Mouse (Mus musculus) ES-E14 (cell line): ENCODE measurements around the gene Rundc1. TPM values are rescaled to one million over a fixed set of nuclear protein-coding genes. Genes with fewer than 3 reads are reported as not detected.
"Not testable (repeated sequence)": the region's sequence is repeated elsewhere in the genome, so short reads cannot be mapped to it uniquely, and the experiment has no call there.

Source experiments
- DNase-seq: peaks from one replicate; pipeline ENCODE4 v3.0.0-alpha.2; 2013; ENCODE audit warnings: low read depth, low spot score
- H3K27ac ChIP-seq: 2 replicates; pipeline ENCODE4 v1.5.1; 2012; ENCODE audit warnings: low read depth, mild to moderate bottlenecking, low read length, moderate library complexity, mixed read lengths; ENCODE audit not compliant: poor library complexity, insufficient read depth, severe bottlenecking
- H3K36me3 ChIP-seq: 2 replicates; pipeline ENCODE4 v1.6.1; 2012; ENCODE audit warnings: mild to moderate bottlenecking, low read length, moderate library complexity, mixed read lengths; ENCODE audit not compliant: control insufficient read depth, poor library complexity, insufficient read depth, severe bottlenecking
- H3K4me1 ChIP-seq, 2 experiments: fragments of 150-350 bp in 1 of 2; sonication (generic) in 1 of 2; 2 replicates each; pipeline ENCODE4 v1.6.1; 2012; ENCODE audit warnings: low read length in 2 of 2, mild to moderate bottlenecking in 1 of 2, mixed read lengths in 1 of 2; ENCODE audit not compliant: control insufficient read depth in 2 of 2, insufficient read depth in 2 of 2, poor library complexity in 1 of 2
- H3K4me3 ChIP-seq, 2 experiments: fragments of 150-350 bp in 1 of 2; sonication (generic) in 1 of 2; 2 replicates each; pipeline ENCODE4 v1.5.1; 2012; ENCODE audit warnings: low read length in 2 of 2, low read depth in 1 of 2, mild to moderate bottlenecking in 1 of 2, mixed read lengths in 1 of 2; ENCODE audit not compliant: insufficient read depth in 1 of 2, poor library complexity in 1 of 2, severe bottlenecking in 1 of 2
- H3K9ac ChIP-seq: 2 replicates; pipeline ENCODE4 v1.6.1; 2012; ENCODE audit warnings: low read depth, mild to moderate bottlenecking, low read length, mixed read lengths; ENCODE audit not compliant: poor library complexity, insufficient read depth, severe bottlenecking
- H3K9me3 ChIP-seq: fragments of 150-350 bp; sonication (generic); 2 replicates; pipeline ENCODE4 v1.6.1; 2012; ENCODE audit warnings: low read depth, mild to moderate bottlenecking, low read length; ENCODE audit not compliant: control insufficient read depth, insufficient read depth
- CHD2 ChIP-seq: IDR thresholded peaks from 2 replicates; pipeline ENCODE4 v1.6.1; 2014; ENCODE audit warnings: mild to moderate bottlenecking, low read depth, low read length, inconsistent platforms
- HCFC1 ChIP-seq: IDR thresholded peaks from 2 replicates; pipeline ENCODE4 v1.6.1; 2012; ENCODE audit warnings: low read length, inconsistent platforms, borderline replicate concordance; ENCODE audit not compliant: insufficient read depth
- MAFK ChIP-seq: IDR thresholded peaks from 2 replicates; pipeline ENCODE4 v1.6.1; 2014; ENCODE audit warnings: mild to moderate bottlenecking, low read depth, low read length, inconsistent platforms; ENCODE audit not compliant: insufficient read depth
- ZC3H11A ChIP-seq: IDR thresholded peaks from 2 replicates; pipeline ENCODE4 v1.6.1; 2012; ENCODE audit warnings: low read depth, mild to moderate bottlenecking, inconsistent platforms, low read length, borderline replicate concordance
- ZNF384 ChIP-seq: IDR thresholded peaks from 2 replicates; pipeline ENCODE4 v1.6.1; 2012; ENCODE audit warnings: low read depth, low read length, inconsistent platforms
- in situ Hi-C, 2 experiments: fragments of 600-800 bp; cut with MboI; formaldehyde crosslinking; loops; one replicate each; pipeline ENCODE4 v1.15.1; 2025; ENCODE audit warnings: low sequenced_read_pairs in 2 of 2, inconsistent platforms in 1 of 2; ENCODE audit not compliant: unreplicated experiment in 2 of 2
- total RNA-seq: library from RNA; depleted of rRNA; stranded (reverse); fragments of 300-350 nt; gene quantifications from 2 replicates; pipeline ENCODE4 v1.2.3, GENCODE M21; 2012; rRNA removed

The Rundc1 gene
- 6.9 and 7.6 TPM in 2 replicates for total RNA-seq

GRCm38 (mm10) chr11:101424925-101425813 lies at the start of gene Rundc1, which contains the start of gene Ptges3l:
Gene Rundc1 (plus strand): TSS chr11:101425085.
Gene Ptges3l (minus strand): TSS chr11:101425333.
- in situ Hi-C loops, result no loop called here

GRCm38 (mm10) chr11:101378196-101378595 lies 46.7 kb upstream of the Rundc1 start:
- H3K4me3 ChIP-seq, in situ Hi-C loops, H3K9ac ChIP-seq, H3K27ac ChIP-seq, DNase-seq, H3K4me1 ChIP-seq, H3K36me3 ChIP-seq, H3K9me3 ChIP-seq: not testable (repeated sequence)

More at GRCm38 (mm10) chr11:101424925-101425813, at the start of gene Rundc1, which contains the start of gene Ptges3l:
- peak within 1 kb of the TSS; percentile 80 for H3K9ac ChIP-seq
- peak within 1 kb of the TSS; percentile 32 for H3K27ac ChIP-seq
- H3K36me3 ChIP-seq, result 0 out of 2 replicates have a peak, but pooled peaks cover 2% of the 10 kb centered on the region
- peak within 1 kb of the TSS; percentile 80 to 89 for H3K4me3 ChIP-seq
- H3K4me1 ChIP-seq, result peaks cover 1 to 3% of the 10 kb centered on the region in 2 experiments; a peak in 1 of 4 replicates
- TF ChIP-seq HCFC1 (peak; percentile 70; the same call in 1 of the 2 replicates), CHD2 (no peak)
- peak; percentile 96 for DNase-seq
- H3K9me3 ChIP-seq, result no peaks in the 10 kb centered on the region

- no peak for TF ChIP-seq CHD2
- TF ChIP-seq ZNF384, result no peak
- TF ChIP-seq MAFK, result no peak
- no peak for TF ChIP-seq HCFC1
- no peak for TF ChIP-seq ZC3H11A
- Histone ChIP-seq H3K9me3 (no peaks in the 10 kb centered on the region), H3K9ac (no peak overlapping the region), H3K27ac (no peak overlapping the region), H3K4me1 (peaks cover 2% of the 10 kb centered on the region in 2 experiments; a peak in 2 of 4 replicates), H3K36me3 (no peaks in the 10 kb centered on the region), H3K4me3 (no peak overlapping the region)
- DNase-seq, result no peak
- in situ Hi-C loops, result no loop called here
Observed at GRCm38 (mm10) chr11:101378926-101379325, 46.0 kb upstream of the Rundc1 start.

- H3K9me3 ChIP-seq, result no peaks in the 10 kb centered on the region
- no peak overlapping the region for H3K4me3 ChIP-seq
- peak; percentile 37 for DNase-seq
- H3K4me1 ChIP-seq, result peaks cover 2% of the 10 kb centered on the region in 2 experiments; a peak in 2 of 4 replicates
- in situ Hi-C loops, result no loop called here
- no peak overlapping the region for H3K9ac ChIP-seq
- no peak overlapping the region for H3K27ac ChIP-seq
- TF ChIP-seq ZNF384, result no peak
- no peak for TF ChIP-seq MAFK
- TF ChIP-seq ZC3H11A, result no peak
- TF ChIP-seq HCFC1, result no peak
- TF ChIP-seq CHD2, result no peak
- H3K36me3 ChIP-seq, result no peaks in the 10 kb centered on the region
Observed at GRCm38 (mm10) chr11:101381817-101382216, 43.1 kb upstream of the Rundc1 start.

- no peak overlapping the region for H3K4me3 ChIP-seq
- no peak overlapping the region for H3K27ac ChIP-seq
- H3K36me3 ChIP-seq, result no peaks in the 10 kb centered on the region
- in situ Hi-C loops, result loop anchor here in 1 of 2 experiments (10.0 kb wide), 1 partner anchor 50 kb away; no protein-coding TSS in a partner anchor
- DNase-seq, result no peak
- no peak overlapping the region for H3K9ac ChIP-seq
- H3K9me3 ChIP-seq, result no peaks in the 10 kb centered on the region
- TF ChIP-seq HCFC1 (no peak), ZNF384 (no peak), ZC3H11A (peak; percentile 81; the same call in 1 of the 2 replicates), CHD2 (no peak), MAFK (no peak)
- no peaks in the 10 kb centered on the region for H3K4me1 ChIP-seq
Observed at GRCm38 (mm10) chr11:101395110-101395509, 29.8 kb upstream of the Rundc1 start.
